Mouse (Mus musculus) large intestine, adult 2 months (tissue): ENCODE results near the gene Apol9a. TPM values are rescaled to one million over a fixed set of nuclear protein-coding genes. Genes with fewer than 3 reads are reported as not detected.
A peak's percentile ranks its signal among the peaks of the same experiment; 100 is the strongest.

Experiments used
- DNase-seq: peaks from one replicate; pipeline ENCODE4 v3.0.0-alpha.2; 2012; ENCODE audit warnings: low read depth, low spot score
- WGBS: fragments of 180-500 bp; shearing (Covaris S2); methylation state at CpG from one replicate; pipeline ENCODE4 v1.1.7; 2018; 5-methylcytosine and 5-hydroxymethylcytosine counted together
- polyA plus RNA-seq: library from polyadenylated mRNA; depleted of rRNA; stranded (reverse); fragments of >200 nt; gene quantifications from 2 replicates; pipeline ENCODE4 v1.2.3, GENCODE M21; 2012

Gene Apol9a
- polyA plus RNA-seq, 1 experiment: 22.6 TPM

DNA sequence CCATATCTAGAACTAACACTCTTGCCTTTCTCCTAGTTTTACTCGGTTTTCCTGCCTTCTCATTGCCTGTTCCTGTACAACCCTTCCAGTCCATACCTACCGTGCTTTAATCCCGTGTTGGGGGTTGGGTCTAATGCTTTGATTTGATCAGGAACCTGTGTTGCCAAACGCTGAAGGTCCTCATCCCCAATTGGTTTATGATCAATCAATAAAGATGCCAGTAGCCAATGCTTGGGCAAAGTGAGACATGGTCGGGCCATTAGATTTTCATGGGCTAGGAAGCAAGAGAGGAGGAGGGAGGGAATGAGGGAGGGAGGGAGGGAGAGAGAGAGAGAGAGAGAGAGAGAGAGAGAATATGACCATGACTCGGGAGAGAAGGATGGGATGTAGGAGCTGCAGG is 29.5 kb downstream of the Apol9a start:
- WGBS: 80% methylated on average over 6 of the region's 6 CpGs
- no peak for DNase-seq

DNA sequence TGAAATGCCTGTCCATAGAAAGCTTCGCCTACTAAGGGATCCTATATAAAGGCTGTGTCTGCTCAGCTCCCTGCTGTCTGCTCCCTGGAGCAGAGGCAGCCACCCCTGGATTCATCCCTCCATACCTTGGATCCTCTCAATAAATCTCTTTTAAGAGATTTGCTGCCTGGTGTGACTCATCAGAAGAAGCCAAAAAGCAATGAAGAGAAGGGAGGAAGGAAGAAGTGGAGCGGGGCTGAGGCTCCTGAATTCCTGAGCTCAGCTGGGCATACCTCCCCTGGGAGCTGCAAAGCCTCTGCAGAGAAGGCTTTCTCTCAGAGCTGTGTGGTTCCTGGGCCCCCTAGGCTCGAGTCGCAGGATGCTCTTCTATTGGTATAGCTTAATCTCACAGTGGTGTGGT is 31.0 kb downstream of the Apol9a start:
- DNase-seq: no peak
- 60% methylated on average over 4 of the region's 4 CpGs for WGBS

DNA sequence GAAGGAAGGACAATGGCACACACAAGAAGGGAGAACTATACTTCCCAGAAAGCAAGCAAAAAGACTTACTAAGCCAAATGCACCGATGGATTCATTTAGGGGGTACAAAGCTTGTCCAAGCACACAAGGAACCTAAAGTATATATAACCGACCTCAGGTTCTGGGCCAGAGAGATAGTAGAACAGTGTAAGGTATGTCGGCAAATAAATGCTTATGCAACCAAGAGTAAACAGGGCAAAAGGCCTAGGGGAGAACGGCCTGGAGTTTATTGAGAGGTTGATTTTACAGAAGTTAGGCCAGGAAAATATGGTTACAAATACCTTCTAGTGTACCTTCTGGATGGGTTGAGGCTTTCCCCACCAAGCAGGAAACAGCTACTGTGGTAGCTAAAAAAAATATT is 33.5 kb downstream of the Apol9a start:
- DNase-seq: no peak
- 51% methylated on average over 4 of the region's 4 CpGs for WGBS

DNA sequence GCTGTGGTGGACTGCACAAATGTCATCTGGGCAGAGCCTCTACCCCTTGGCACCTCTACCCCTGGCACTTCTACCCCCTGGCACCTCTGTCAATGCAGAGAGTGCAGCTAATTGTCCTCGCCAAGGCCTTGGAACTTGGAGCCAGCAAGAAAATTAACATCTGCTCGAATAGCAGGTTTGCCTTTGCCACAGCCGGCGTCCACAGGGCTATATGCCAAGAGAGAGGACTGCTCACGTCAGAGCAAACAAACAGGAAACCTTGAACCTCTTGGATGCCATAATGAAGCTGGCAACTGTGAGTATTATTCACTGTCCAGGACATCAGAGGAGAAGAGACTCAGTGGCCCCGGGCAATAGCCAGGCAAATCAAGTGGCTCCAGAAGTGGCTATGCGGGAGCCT is 34.0 kb downstream of the Apol9a start:
- no peak for DNase-seq
- WGBS: 22% methylated on average over 7 of the region's 7 CpGs

DNA sequence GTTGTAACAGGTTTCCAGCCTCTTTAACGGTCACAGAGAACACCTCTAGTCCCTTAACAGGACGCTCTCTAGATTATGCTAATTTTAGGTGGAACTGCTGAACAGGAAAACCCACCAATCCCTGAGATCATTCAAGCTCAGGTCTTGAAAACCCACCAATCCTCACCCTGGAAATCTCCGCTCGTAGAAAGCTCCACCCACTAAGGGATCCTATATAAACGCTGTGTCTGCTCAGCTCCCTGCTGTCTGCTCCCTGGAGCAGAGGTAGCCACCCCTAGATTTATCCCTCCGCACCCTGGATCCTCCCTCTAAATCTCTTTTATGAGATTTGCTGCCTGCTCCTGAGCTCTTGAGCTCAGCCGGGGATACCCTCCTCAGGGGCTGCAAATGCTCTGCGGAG is 40.3 kb downstream of the Apol9a start:
- 87% methylated on average over 8 of the region's 8 CpGs for WGBS
- no peak for DNase-seq

GRCm38 (mm10) chr15:77369981-77370380 is 41.0 kb downstream of the Apol9a start:
- WGBS: 90% methylated on average over 21 of the region's 21 CpGs
- no peak for DNase-seq

GRCm38 (mm10) chr15:77368818-77369320 is 42.1 kb downstream of the Apol9a start:
- no peak for DNase-seq

GRCm38 (mm10) chr15:77368148-77368547 is 42.8 kb downstream of the Apol9a start:
- peak; percentile 95 for DNase-seq
- WGBS: under 1% methylated on average over 13 of the region's 13 CpGs

More at GRCm38 (mm10) chr15:77368818-77369320, 42.1 kb downstream of the Apol9a start:
- 75% methylated on average over 12 of the region's 12 CpGs for WGBS

DNA sequence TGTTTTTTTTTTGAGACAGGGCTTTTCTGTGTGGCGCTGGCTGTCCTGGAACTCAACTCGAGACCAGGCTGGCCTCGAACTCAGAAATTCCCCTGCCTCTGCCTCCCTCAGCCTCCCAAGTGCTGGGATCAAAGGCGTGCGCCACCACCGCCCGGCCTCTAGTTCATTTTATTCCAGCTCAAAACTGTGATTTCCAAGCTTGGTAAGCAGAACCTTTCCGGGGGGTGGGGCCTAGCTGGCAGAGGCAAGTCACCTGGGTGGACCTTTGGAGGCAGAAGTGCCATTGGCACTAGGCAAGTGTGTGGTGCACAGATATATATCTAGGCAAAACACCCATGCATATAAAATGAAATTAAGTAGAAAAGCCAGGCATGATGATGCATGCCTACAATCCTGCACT is 43.4 kb downstream of the Apol9a start:
- 28% methylated on average over 8 of the region's 8 CpGs for WGBS
- DNase-seq: no peak

GRCm38 (mm10) chr15:77366706-77367484 is 44.0 kb downstream of the Apol9a start:
- no peak for DNase-seq

DNA sequence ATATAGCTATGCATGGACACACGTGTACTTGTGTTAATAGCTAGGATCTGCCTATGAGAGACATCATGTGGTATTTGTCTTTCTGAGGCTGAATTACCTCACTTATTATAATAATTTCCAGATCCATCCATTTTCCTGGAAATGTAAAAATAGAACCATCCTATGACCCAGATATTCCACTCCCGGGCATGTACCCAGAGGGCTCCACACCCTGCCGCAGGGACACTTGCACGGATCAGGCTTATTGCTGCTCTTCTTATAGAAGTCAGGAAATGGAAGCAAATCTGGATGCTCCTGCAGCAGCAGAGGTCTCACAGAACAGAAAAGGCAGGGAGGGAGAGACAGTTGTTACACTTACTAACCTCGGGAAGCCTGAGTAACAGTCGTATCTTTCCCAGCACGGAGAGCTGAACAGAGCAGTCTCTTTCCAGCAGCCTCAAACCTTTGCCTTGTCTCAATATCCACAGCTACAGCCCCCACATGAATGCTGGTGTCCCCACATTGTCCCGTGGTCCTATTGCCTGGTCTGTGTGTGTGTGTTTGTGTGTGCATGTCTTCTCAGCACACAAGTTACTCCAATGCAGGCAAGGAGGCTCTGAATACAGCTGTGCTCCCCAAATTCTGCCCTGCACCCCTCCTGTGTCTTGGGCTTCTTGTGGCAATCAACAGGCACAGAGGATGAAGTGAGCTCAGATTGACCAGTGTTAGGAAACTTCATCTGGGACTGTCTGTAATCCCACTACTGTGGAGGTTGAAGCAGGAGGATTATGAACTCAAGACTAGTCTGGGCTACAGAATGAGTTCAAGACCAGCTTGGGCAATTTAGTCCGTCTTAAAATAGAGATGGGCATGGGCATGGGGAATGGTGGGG is 45.0 kb downstream of the Apol9a start:
- no peak for DNase-seq
- WGBS: 51% methylated on average over 9 of the region's 9 CpGs

More at GRCm38 (mm10) chr15:77366706-77367484, 44.0 kb downstream of the Apol9a start:
- 8% methylated on average over 26 of the region's 26 CpGs for WGBS

DNA sequence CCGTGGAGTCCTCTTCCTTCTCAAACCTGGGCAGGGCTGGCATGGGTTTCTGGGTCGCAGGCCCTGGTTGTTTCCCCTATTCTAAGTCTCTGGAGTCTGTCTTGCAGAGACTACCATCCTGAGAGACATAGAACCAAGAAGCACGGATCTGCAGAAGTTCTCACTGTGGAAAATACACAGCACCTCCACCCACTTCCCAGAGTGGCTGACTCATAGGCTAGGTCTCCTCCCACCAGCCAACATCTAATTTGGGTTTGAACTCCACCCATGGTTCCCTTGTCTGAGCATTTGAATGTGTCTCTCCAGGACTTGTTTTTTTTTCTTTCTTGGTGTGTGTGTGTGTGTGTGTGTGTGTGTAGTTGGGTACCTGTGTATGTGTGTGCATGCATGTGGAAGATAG is 46.9 kb downstream of the Apol9a start:
- no peak for DNase-seq
- 39% methylated on average over 3 of the region's 3 CpGs for WGBS

GRCm38 (mm10) chr15:77363578-77363977 is 47.4 kb downstream of the Apol9a start:
- WGBS: 62% methylated on average over 6 of the region's 6 CpGs
- DNase-seq: no peak

- WGBS: 39% methylated on average over 5 of the region's 5 CpGs
- DNase-seq: no peak
Observed at GRCm38 (mm10) chr15:77362952-77363351, 48.0 kb downstream of the Apol9a start.

- no peak for DNase-seq
- WGBS: 84% methylated on average over 8 of the region's 8 CpGs
Observed at GRCm38 (mm10) chr15:77359905-77360304, 51.0 kb downstream of the Apol9a start.

DNA sequence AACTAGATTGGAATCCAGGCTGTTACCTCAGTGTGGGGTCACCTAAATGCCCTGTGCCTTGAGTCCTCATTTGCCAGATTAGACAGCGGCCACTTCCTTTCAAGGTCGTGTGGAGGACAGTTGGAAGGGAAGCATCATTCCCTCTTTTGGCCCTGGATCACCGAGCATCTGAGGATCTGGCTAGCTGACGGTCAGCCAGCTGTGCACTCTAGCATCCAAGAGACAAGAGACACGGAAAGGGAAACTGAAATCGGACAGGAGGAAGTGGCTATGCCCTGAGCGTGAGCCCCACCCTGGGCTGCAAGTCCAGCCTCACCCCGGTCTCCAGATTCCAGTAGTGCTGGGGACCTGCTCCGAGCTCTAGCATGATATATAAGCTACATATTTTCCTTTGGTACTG is 51.4 kb downstream of the Apol9a start:
- 31% methylated on average over 9 of the region's 9 CpGs for WGBS
- no peak for DNase-seq

- WGBS: 36% methylated on average over 6 of the region's 6 CpGs
- no peak for DNase-seq
Observed at GRCm38 (mm10) chr15:77359084-77359483, 51.9 kb downstream of the Apol9a start.

DNA sequence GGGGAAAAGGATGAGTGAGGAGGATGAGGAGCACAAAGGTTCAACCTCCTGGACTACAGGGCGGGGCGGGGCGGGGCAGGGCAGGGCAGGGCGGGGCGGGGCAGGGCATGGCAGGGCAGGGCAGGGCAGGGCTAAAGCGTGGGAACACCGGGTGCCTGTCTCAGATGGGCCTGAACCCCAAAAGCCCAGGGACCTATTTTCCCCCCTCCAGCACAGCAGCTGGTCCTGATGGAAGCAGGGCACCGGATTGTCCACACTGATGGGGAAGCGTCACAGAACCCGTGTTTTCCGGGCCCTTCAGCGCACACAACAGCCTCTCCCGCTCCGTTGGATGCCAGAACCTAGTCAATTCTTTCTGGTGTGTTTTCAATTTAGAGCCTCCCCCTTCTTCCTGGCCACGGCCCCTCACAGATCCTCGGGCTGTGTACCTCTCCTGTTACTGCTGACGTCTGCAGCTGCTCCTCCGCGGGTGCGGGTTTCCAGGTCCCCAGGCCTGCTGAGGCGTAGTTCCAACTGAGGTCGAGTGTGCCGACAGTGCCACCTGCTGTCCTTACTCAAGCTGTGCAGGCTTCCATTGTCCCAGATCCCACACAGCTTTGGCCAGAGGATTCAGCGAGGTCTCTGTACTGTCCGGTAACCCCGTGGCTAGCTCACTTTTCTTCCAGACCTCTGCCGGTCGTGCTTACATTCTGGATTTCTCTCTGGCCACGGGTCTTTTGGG is 52.5 kb downstream of the Apol9a start:
- no peak for DNase-seq
- 5% methylated on average over 29 of the region's 29 CpGs for WGBS

DNA sequence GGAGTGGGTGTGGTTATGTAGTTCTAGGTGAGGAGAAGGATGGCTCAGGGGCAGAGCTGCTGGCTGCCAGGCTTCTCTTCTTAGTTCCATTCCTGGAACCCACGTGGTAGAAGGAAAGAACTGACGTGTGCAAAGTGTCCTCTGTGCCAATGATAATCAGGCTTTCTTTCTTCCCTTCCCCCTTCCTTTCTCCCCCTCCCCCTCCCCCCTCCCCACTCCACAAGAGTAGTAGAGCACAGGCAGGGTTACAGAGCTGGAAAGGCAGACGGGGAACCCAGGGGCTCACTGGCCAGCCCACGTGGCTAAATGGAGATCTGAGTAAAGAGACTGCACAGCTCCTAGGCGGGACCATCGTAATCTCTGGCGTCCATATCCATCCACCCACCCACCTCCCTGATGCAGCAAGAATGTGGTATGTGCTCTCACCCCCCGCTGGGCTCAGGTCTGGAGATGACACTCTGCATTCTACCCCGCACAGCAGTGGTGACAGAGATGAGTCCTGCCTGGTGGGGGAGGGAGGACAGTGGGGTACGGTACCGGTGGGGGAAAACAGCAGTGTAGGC is 54.6 kb downstream of the Apol9a start:
- 41% methylated on average over 11 of the region's 11 CpGs for WGBS
- no peak for DNase-seq
